Mouse (Mus musculus) gastrocnemius, postnatal 10 days (tissue): Measurements from ENCODE around the gene Fscn2. TPM values are rescaled to one million over a fixed set of nuclear protein-coding genes. Genes with fewer than 3 reads are reported as not detected.

Experiments used
- DNase-seq: peaks from one replicate; pipeline ENCODE4 v3.0.0; 2021; ENCODE audit warnings: mixed read lengths
- long read RNA-seq, 2 experiments: library from polyadenylated mRNA; stranded (forward); transcript quantifications; one replicate each; pipeline ENCODE4 v2.0.0; 2021
- total RNA-seq, 2 experiments: library from RNA; stranded (reverse); gene quantifications; 2 replicates each; pipeline ENCODE4 v1.2.3; 2021

Gene Fscn2
- under 1 TPM; 0.50 to 0.61 TPM for total RNA-seq
- long read RNA-seq, experiment 1: 0 reads
- long read RNA-seq, experiment 2, partial matches to known transcripts: 0 of 1 reads
- long read RNA-seq, experiment 2, other reads (novel, unspliced or antisense): 1 of 1 reads

GRCm38 (mm10) chr11:120361295-120361694, at the start of gene Fscn2:
Fscn2 (plus strand) TSS chr11:120361534.
- DNase-seq: no peak

- peak; percentile 12 for DNase-seq
Measured at GRCm38 (mm10) chr11:120311561-120311960, 49.8 kb upstream of the Fscn2 start.

- peak; percentile 1 for DNase-seq
Measured at GRCm38 (mm10) chr11:120312069-120312468, 49.3 kb upstream of the Fscn2 start.

GRCm38 (mm10) chr11:120313906-120314685, 47.2 kb upstream of the Fscn2 start:
- DNase-seq: peak; percentile 3

GRCm38 (mm10) chr11:120314721-120315415, 46.5 kb upstream of the Fscn2 start:
- peak; percentile 2 for DNase-seq

- DNase-seq: peak; percentile 8
Measured at GRCm38 (mm10) chr11:120315416-120315761, 45.9 kb upstream of the Fscn2 start.

- peak; percentile 76 for DNase-seq
Measured at GRCm38 (mm10) chr11:120315832-120316689, 45.3 kb upstream of the Fscn2 start.

GRCm38 (mm10) chr11:120316690-120317254, 44.6 kb upstream of the Fscn2 start:
- peak; percentile 12 for DNase-seq

GRCm38 (mm10) chr11:120317456-120317855, 43.9 kb upstream of the Fscn2 start:
- DNase-seq: peak; percentile 1

GRCm38 (mm10) chr11:120319310-120319709, 42.0 kb upstream of the Fscn2 start:
- no peak for DNase-seq

- peak; percentile 1 for DNase-seq
Measured at GRCm38 (mm10) chr11:120320156-120320555, 41.2 kb upstream of the Fscn2 start.

GRCm38 (mm10) chr11:120335431-120336021, 25.8 kb upstream of the Fscn2 start:
- DNase-seq: peak; percentile 7

GRCm38 (mm10) chr11:120337447-120337846, 23.9 kb upstream of the Fscn2 start:
- peak; percentile 4 for DNase-seq

- peak; percentile 1 for DNase-seq
Measured at GRCm38 (mm10) chr11:120338786-120339185, 22.5 kb upstream of the Fscn2 start.

GRCm38 (mm10) chr11:120339978-120340513, 21.3 kb upstream of the Fscn2 start:
- peak; percentile 1 for DNase-seq

GRCm38 (mm10) chr11:120341661-120342060, 19.7 kb upstream of the Fscn2 start:
- DNase-seq: no peak

- DNase-seq: peak; percentile 4
Measured at GRCm38 (mm10) chr11:120342656-120343160, 18.6 kb upstream of the Fscn2 start.

GRCm38 (mm10) chr11:120343519-120344309, 17.6 kb upstream of the Fscn2 start:
- peak; percentile 39 for DNase-seq

- no peak for DNase-seq
Measured at GRCm38 (mm10) chr11:120344310-120344920, 16.9 kb upstream of the Fscn2 start.
